Mouse (Mus musculus) embryonic fibroblast, embryonic 13.5 days (primary cell): ENCODE measurements around the gene Pcbp2.

Experiments used
- CTCF ChIP-seq: IDR thresholded peaks from 2 replicates; pipeline ENCODE4 v1.5.1; 2011; ENCODE audit warnings: mild to moderate bottlenecking, control low read depth, low read length, moderate library complexity, borderline replicate concordance; ENCODE audit not compliant: insufficient read depth
- POLR2A ChIP-seq: IDR thresholded peaks from 2 replicates; pipeline ENCODE4 v1.6.1; 2011; ENCODE audit warnings: low read depth, mild to moderate bottlenecking, control low read depth, low read length, moderate library complexity

DNA sequence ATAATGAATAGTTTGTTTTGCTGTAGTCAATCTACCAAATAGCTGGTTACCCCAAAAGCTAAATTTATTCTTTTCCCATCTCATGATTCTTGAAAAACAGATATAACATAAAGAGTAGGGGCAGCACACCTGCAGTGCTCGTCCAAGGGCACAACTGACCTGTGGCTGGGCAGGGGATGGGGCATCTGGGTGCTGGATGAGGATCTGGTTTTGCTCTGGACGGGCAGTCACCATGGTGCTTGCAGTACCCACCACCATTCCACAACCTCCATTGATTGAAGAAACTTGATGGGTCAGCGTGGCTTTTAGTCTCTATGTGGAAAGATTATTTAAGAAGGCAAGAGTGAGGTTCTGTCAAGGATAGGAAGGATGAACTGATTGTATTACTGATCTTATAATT lies 75.9 kb downstream of the Pcbp2 start:
- TF ChIP-seq CTCF = no peak
- TF ChIP-seq POLR2A = no peak
